Mouse (Mus musculus) ES-Bruce4 (cell line): ENCODE results near the gene Sel1l. TPM values are rescaled to one million over a fixed set of nuclear protein-coding genes. Genes with fewer than 3 reads are reported as not detected.

Source experiments
- H3K27ac ChIP-seq: 2 replicates; pipeline ENCODE4 v1.5.1; 2012; ENCODE audit warnings: low read length, inconsistent platforms; ENCODE audit not compliant: insufficient read depth
- H3K27me3 ChIP-seq: 2 replicates; pipeline ENCODE4 v1.6.1; 2012; ENCODE audit warnings: mild to moderate bottlenecking, low read length, inconsistent platforms; ENCODE audit not compliant: control insufficient read depth, poor library complexity, insufficient read depth, severe bottlenecking
- H3K36me3 ChIP-seq: 2 replicates; pipeline ENCODE4 v1.6.1; 2012; ENCODE audit warnings: inconsistent platforms, mild to moderate bottlenecking, low read length, moderate library complexity; ENCODE audit not compliant: control insufficient read depth, poor library complexity, insufficient read depth, severe bottlenecking
- H3K4me1 ChIP-seq: one replicate; pipeline ENCODE4 v1.8.1; 2011; ENCODE audit warnings: low read length; ENCODE audit not compliant: control insufficient read depth, insufficient read depth
- H3K4me3 ChIP-seq: 2 replicates; pipeline ENCODE4 v1.5.1; 2011; ENCODE audit warnings: low read depth, mild to moderate bottlenecking, low read length
- H3K9ac ChIP-seq: 2 replicates; pipeline ENCODE4 v1.6.1; 2012; ENCODE audit warnings: low read depth, mild to moderate bottlenecking, inconsistent platforms; ENCODE audit not compliant: poor library complexity, severe bottlenecking
- H3K9me3 ChIP-seq: replicated peaks from 2 replicates; pipeline ENCODE4 v1.6.1; 2012; ENCODE audit warnings: mild to moderate bottlenecking, low read length, inconsistent platforms; ENCODE audit not compliant: control insufficient read depth, poor library complexity, insufficient read depth, severe bottlenecking
- CTCF ChIP-seq: IDR thresholded peaks from one replicate; pipeline ENCODE4 v1.8.1; 2011; ENCODE audit warnings: low read depth, low read length
- EP300 ChIP-seq: IDR thresholded peaks from 2 replicates; pipeline ENCODE4 v1.6.1; 2011; ENCODE audit warnings: low read depth, low read length; ENCODE audit not compliant: insufficient read depth
- POLR2A ChIP-seq: IDR thresholded peaks from one replicate; pipeline ENCODE4 v1.8.1; 2011; ENCODE audit warnings: low read length; ENCODE audit not compliant: insufficient read depth
- polyA plus RNA-seq: library from polyadenylated mRNA; stranded (reverse); fragments of >200 nt; gene quantifications from 2 replicates; pipeline ENCODE4 v1.2.4, GENCODE M21; 2011; ENCODE audit warnings: low read depth; ENCODE audit not compliant: missing spikeins, insufficient read depth, insufficient read length

The Sel1l gene
- polyA plus RNA-seq, 1 experiment, result 44.3 TPM

GRCm38 (mm10) chr12:91800861-91801385 lies 48.0 kb downstream of the Sel1l start:
- no peak overlapping the region for H3K9ac ChIP-seq
- no peaks in the 10 kb centered on the region for H3K36me3 ChIP-seq
- H3K4me1 ChIP-seq, result no peaks in the 10 kb centered on the region
- no peak for TF ChIP-seq POLR2A
- TF ChIP-seq EP300, result no peak
- TF ChIP-seq CTCF, result no peak
- no peak overlapping the region for H3K27ac ChIP-seq
- H3K4me3 ChIP-seq, result no peak overlapping the region
- no peaks in the 10 kb centered on the region for H3K9me3 ChIP-seq
- no peaks in the 10 kb centered on the region for H3K27me3 ChIP-seq

- Histone ChIP-seq H3K9me3 (no peaks in the 10 kb centered on the region), H3K27me3 (no peaks in the 10 kb centered on the region), H3K4me3 (no peak overlapping the region), H3K27ac (no peak overlapping the region), H3K9ac (no peak overlapping the region), H3K4me1 (no peaks in the 10 kb centered on the region), H3K36me3 (no peaks in the 10 kb centered on the region)
- TF ChIP-seq CTCF, result no peak
- TF ChIP-seq POLR2A, result no peak
- no peak for TF ChIP-seq EP300
Measured at GRCm38 (mm10) chr12:91799821-91800335, 49.1 kb downstream of the Sel1l start.

GRCm38 (mm10) chr12:91799379-91799773 lies 49.6 kb downstream of the Sel1l start:
- no peak overlapping the region for H3K9ac ChIP-seq
- H3K36me3 ChIP-seq, result no peaks in the 10 kb centered on the region
- no peak for TF ChIP-seq EP300
- TF ChIP-seq CTCF, result peak; percentile 1
- no peaks in the 10 kb centered on the region for H3K9me3 ChIP-seq
- no peaks in the 10 kb centered on the region for H3K27me3 ChIP-seq
- H3K27ac ChIP-seq, result no peak overlapping the region
- no peak overlapping the region for H3K4me3 ChIP-seq
- no peaks in the 10 kb centered on the region for H3K4me1 ChIP-seq

DNA sequence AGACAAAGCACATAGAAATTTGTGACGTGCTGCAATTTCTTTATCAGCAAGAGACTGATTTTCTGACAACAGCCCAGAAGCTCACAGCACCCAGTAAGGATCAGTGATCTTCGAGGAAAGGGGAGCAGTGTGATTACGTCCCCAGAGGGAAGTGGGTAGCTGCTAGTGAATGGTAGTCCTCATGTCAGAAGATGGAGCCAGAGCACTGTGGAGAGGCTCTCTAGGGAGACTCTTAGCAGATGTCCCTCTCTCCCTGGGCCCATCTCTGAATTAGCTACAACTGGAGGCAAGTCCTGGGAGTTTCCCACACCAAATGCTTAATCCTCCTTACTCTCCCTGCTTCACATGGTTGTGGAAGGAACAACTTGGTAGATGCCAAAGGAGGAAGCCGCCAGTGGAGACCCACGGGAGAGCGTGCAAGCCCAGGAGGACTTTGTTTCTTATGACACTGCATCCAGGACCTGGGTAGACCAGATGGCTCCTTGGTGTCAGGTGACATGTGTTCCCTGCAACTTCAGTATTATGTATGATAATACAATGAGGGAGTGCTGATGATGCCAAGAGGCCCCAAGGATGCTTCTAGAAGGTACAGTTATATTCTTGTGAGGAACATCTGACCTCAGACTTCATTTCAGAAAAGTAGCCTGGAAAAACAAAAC lies 50.1 kb downstream of the Sel1l start:
- H3K36me3 ChIP-seq, result no peaks in the 10 kb centered on the region
- H3K27me3 ChIP-seq, result no peaks in the 10 kb centered on the region
- no peaks in the 10 kb centered on the region for H3K4me1 ChIP-seq
- H3K9me3 ChIP-seq, result no peaks in the 10 kb centered on the region
- no peak overlapping the region for H3K27ac ChIP-seq
- H3K4me3 ChIP-seq, result no peak overlapping the region
- TF ChIP-seq CTCF (no peak), EP300 (no peak), POLR2A (no peak)
- H3K9ac ChIP-seq, result no peak overlapping the region

DNA sequence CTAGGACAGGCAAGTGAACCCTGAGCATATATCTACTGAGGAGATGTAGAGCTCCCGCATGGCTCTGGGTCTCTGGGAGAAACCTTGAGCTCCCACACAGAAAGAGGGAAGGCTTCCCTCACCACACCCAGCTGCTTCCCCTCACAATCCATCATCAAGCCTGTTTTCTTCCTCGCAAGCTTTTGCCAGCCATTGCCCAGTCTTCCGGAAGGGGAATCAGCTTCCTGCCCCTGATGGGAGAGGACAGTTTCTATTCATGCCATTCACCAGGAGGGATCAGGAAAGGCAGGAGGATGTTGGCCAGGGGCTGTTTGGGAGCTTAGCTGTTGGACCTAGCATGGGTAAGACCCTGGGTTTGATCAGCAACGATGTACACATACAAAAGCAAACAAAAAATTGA lies 52.2 kb downstream of the Sel1l start:
- H3K9ac ChIP-seq, result no peak overlapping the region
- H3K4me1 ChIP-seq, result no peaks in the 10 kb centered on the region
- no peaks in the 10 kb centered on the region for H3K27me3 ChIP-seq
- H3K36me3 ChIP-seq, result no peaks in the 10 kb centered on the region
- no peaks in the 10 kb centered on the region for H3K9me3 ChIP-seq
- TF ChIP-seq EP300 (no peak), POLR2A (no peak), CTCF (no peak)
- H3K4me3 ChIP-seq, result no peak overlapping the region
- no peak overlapping the region for H3K27ac ChIP-seq

- no peaks in the 10 kb centered on the region for H3K36me3 ChIP-seq
- TF ChIP-seq POLR2A (no peak), EP300 (no peak), CTCF (no peak)
- no peaks in the 10 kb centered on the region for H3K4me1 ChIP-seq
- no peaks in the 10 kb centered on the region for H3K27me3 ChIP-seq
- no peaks in the 10 kb centered on the region for H3K9me3 ChIP-seq
- no peak overlapping the region for H3K4me3 ChIP-seq
- no peak overlapping the region for H3K27ac ChIP-seq
- H3K9ac ChIP-seq, result no peak overlapping the region
Measured at GRCm38 (mm10) chr12:91793266-91793665, 55.7 kb downstream of the Sel1l start.
